Mouse (Mus musculus) C2C12 (cell line): ENCODE data around the gene Ints4.

Experiments used
- CTCF ChIP-seq: IDR thresholded peaks from one replicate; pipeline ENCODE4 v1.5.1; 2011; ENCODE audit not compliant: control insufficient read depth, insufficient read depth, insufficient read length
- FOSL1 ChIP-seq: IDR thresholded peaks from one replicate; pipeline ENCODE4 v1.8.0; 2011; ENCODE audit warnings: mild to moderate bottlenecking, low read length; ENCODE audit not compliant: poor library complexity, insufficient read depth, severe bottlenecking
- MAX ChIP-seq: IDR thresholded peaks from one replicate; pipeline ENCODE4 v1.6.1; 2011; ENCODE audit warnings: mild to moderate bottlenecking, control low read depth
- MYOD1 ChIP-seq: IDR thresholded peaks from one replicate; pipeline ENCODE4 v1.6.1; 2011; ENCODE audit warnings: low read depth; ENCODE audit not compliant: control insufficient read depth, insufficient read length
- MYOG ChIP-seq: IDR thresholded peaks from one replicate; pipeline ENCODE4 v1.6.1; 2011; ENCODE audit not compliant: control insufficient read depth, insufficient read length; ENCODE audit errors: extremely low read depth
- USF1 ChIP-seq: IDR thresholded peaks from one replicate; pipeline ENCODE4 v1.6.1; 2011; ENCODE audit warnings: low read depth, mild to moderate bottlenecking, control low read depth, moderate library complexity

GRCm38 (mm10) chr7:97519935-97520334, 39.2 kb downstream of the Ints4 start:
- TF ChIP-seq CTCF (no peak), FOSL1 (no peak), MYOD1 (no peak), MAX (no peak), USF1 (no peak), MYOG (no peak)
